Mouse (Mus musculus): ENCODE data around the gene Dhodh. TPM values are rescaled to one million over a fixed set of nuclear protein-coding genes. Genes with fewer than 3 reads are reported as not detected.

Dhodh gene
- total and polyA plus RNA-seq, 2 experiments from 2014 or later = 22.3 to 25.9 TPM

DNA sequence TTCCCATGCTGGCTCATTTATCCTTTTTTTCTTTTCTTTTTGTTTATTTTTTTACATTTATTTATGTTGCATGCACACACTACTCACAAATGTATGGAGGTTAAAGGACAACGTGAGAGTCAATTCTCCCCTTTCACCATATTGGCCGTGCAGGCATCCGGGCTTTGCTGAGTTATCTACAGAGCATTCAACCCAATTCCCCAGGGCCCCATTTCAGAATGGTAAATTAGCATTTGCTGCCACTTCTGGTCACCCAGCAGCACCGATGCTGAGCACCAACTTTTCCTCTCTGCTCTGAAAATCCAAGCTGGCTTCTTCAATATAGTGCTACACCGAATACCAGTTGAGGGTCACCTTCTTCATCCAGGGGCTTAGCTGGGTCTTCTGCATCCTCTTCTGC, 30.4 kb upstream of the Dhodh start:
- no peaks in the 10 kb centered on the region for H3K36me3 ChIP-seq (ENCODE audit: insufficient read depth, low read length)
- H3K4me2 ChIP-seq (ENCODE audit: low read depth, low read length) = no peak overlapping the region
- TF ChIP-seq CTCF (IDR thresholded peaks at IDR 0.05; ENCODE audit: low read depth) = no peak
- no peak overlapping the region for H3K4me3 ChIP-seq (ENCODE audit: low read length)
- no peak for ATAC-seq
- 72% methylated on average over 5 of the region's 5 CpGs for WGBS
- no peaks in the 10 kb centered on the region for H3K4me1 ChIP-seq (ENCODE audit: insufficient read depth, low read length)
- H3K9me3 ChIP-seq (ENCODE audit: low read length) = no peaks in the 10 kb centered on the region
- H3K27me3 ChIP-seq (ENCODE audit: insufficient read depth, low read length) = no peaks in the 10 kb centered on the region
- H3K9ac ChIP-seq (replicated peaks; ENCODE audit: low read length) = no peak overlapping the region
- no peak overlapping the region for H3K27ac ChIP-seq
- no peak for DNase-seq (ENCODE audit: low spot score)

DNA sequence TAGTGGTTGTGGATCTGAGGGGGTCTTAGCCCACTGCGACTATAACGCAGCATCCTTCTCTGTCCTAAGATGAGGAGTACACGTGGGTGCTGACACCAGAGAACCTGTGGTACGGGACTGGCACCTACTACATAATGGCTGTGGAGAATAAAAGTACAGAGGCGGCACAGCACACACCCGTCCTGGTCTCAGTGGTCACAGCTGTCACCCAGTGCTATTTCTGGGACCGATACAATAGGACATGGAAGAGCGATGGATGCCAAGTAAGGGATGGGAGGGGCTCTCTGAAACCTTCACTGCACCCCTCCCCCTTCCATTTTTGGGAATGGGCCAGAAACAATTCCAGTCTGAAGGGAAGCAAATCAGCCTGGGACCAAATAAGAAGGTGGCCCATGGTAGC, 26.7 kb upstream of the Dhodh start:
- no peak overlapping the region for H3K4me2 ChIP-seq (ENCODE audit: low read depth, low read length)
- H3K4me1 ChIP-seq (ENCODE audit: insufficient read depth, low read length) = no peaks in the 10 kb centered on the region
- H3K9me3 ChIP-seq (ENCODE audit: low read length) = no peaks in the 10 kb centered on the region
- H3K27me3 ChIP-seq (ENCODE audit: insufficient read depth, low read length) = no peaks in the 10 kb centered on the region
- DNase-seq (ENCODE audit: low spot score) = no peak
- no peak overlapping the region for H3K4me3 ChIP-seq (ENCODE audit: low read length)
- no peaks in the 10 kb centered on the region for H3K36me3 ChIP-seq (ENCODE audit: insufficient read depth, low read length)
- TF ChIP-seq CTCF (IDR thresholded peaks at IDR 0.05; ENCODE audit: low read depth) = no peak
- H3K27ac ChIP-seq = no peak overlapping the region
- H3K9ac ChIP-seq (replicated peaks; ENCODE audit: low read length) = no peak overlapping the region
- WGBS = 87% methylated on average over 8 of the region's 8 CpGs
- no peak for ATAC-seq

DNA sequence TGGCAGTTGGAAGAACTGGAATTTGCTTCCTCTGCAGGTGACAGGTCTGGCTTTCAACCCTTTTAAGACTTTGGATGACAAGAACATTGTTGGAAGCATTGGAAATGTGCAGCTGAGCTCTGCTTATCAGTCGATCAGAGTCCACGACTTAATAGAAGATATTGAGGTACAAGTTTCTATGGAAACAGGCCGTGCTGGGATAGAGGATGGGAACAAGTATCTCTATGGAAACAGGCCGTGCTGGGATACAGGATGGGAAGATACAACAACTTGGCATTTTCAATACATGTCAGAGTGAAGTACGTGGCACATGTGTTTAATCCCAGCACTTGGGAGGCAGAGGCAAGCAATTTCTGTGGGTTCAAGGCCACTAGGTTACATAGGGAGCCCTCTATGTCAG, 24.0 kb upstream of the Dhodh start:
- Histone ChIP-seq H3K4me2 (ENCODE audit: low read depth, low read length) (no peak overlapping the region), H3K27me3 (ENCODE audit: insufficient read depth, low read length) (no peaks in the 10 kb centered on the region), H3K4me1 (ENCODE audit: insufficient read depth, low read length) (no peaks in the 10 kb centered on the region), H3K36me3 (ENCODE audit: insufficient read depth, low read length) (no peaks in the 10 kb centered on the region), H3K27ac (no peak overlapping the region), H3K9me3 (ENCODE audit: low read length) (no peaks in the 10 kb centered on the region), H3K4me3 (ENCODE audit: low read length) (no peak overlapping the region), H3K9ac (replicated peaks; ENCODE audit: low read length) (no peak overlapping the region)
- ATAC-seq (no peak), DNase-seq (ENCODE audit: low spot score) (peak; percentile 4)
- WGBS = 54% methylated on average over 5 of the region's 5 CpGs
- TF ChIP-seq CTCF (IDR thresholded peaks at IDR 0.05; ENCODE audit: low read depth) = no peak

DNA sequence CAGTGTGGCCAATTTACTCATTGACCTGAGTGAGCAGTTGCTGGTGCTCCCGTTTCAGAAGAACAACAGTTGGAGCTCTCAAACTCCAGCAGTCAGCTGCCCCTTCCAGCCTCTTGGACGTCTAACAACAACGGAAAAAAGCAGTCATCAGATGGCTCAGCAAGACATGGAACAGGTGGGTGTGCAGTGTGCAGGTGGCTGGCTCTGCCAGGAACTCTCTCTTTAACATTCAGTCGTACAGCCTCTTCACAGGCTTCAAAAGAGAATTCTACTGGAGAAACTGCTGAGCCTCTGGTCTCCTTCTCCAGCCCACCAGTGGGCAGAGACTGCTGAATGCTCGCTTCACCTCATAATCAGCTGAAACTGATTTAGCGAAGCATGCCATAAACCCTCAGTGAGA, 20.2 kb upstream of the Dhodh start:
- no peaks in the 10 kb centered on the region for H3K4me1 ChIP-seq (ENCODE audit: insufficient read depth, low read length)
- no peak overlapping the region for H3K9ac ChIP-seq (replicated peaks; ENCODE audit: low read length)
- H3K27me3 ChIP-seq (ENCODE audit: insufficient read depth, low read length) = no peaks in the 10 kb centered on the region
- H3K4me2 ChIP-seq (ENCODE audit: low read depth, low read length) = no peak overlapping the region
- ATAC-seq (no peak), DNase-seq (ENCODE audit: low spot score) (no peak)
- no peak overlapping the region for H3K27ac ChIP-seq
- no peaks in the 10 kb centered on the region for H3K9me3 ChIP-seq (ENCODE audit: low read length)
- 71% methylated on average over 6 of the region's 6 CpGs for WGBS
- no peak overlapping the region for H3K4me3 ChIP-seq (ENCODE audit: low read length)
- no peaks in the 10 kb centered on the region for H3K36me3 ChIP-seq (ENCODE audit: insufficient read depth, low read length)
- no peak for TF ChIP-seq CTCF (IDR thresholded peaks at IDR 0.05; ENCODE audit: low read depth)

DNA sequence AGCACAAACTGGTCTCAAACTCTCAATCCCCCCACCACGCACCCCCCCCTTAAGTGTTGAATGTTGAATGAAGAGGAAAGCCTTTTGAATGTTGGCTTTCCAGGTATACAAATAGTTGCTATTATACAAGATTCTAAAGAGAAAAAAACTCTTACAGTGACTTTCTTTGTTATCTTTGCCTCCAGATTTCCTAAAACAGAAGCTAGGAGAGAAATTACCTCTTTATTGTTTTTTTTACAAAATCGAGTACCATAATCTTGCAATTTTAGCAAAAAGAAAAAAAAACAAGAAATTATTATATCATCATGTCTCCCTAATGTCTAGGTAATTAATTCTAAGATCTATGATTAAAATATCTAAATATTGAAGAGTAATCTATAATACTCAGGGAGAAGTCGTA, 7.1 kb upstream of the Dhodh start:
- Histone ChIP-seq H3K4me1 (ENCODE audit: insufficient read depth, low read length) (no peaks in the 10 kb centered on the region), H3K36me3 (ENCODE audit: insufficient read depth, low read length) (no peaks in the 10 kb centered on the region), H3K9ac (replicated peaks; ENCODE audit: low read length) (no peak overlapping the region), H3K27ac (no peak overlapping the region), H3K4me2 (ENCODE audit: low read depth, low read length) (no peak overlapping the region), H3K27me3 (ENCODE audit: insufficient read depth, low read length) (no peaks in the 10 kb centered on the region), H3K9me3 (ENCODE audit: low read length) (no peaks in the 10 kb centered on the region), H3K4me3 (ENCODE audit: low read length) (no peak overlapping the region)
- no peak for TF ChIP-seq CTCF (IDR thresholded peaks at IDR 0.05; ENCODE audit: low read depth)
- no peak for ATAC-seq
- 86% methylated on average over 3 of the region's 3 CpGs for WGBS
- no peak for DNase-seq (ENCODE audit: low spot score)

DNA sequence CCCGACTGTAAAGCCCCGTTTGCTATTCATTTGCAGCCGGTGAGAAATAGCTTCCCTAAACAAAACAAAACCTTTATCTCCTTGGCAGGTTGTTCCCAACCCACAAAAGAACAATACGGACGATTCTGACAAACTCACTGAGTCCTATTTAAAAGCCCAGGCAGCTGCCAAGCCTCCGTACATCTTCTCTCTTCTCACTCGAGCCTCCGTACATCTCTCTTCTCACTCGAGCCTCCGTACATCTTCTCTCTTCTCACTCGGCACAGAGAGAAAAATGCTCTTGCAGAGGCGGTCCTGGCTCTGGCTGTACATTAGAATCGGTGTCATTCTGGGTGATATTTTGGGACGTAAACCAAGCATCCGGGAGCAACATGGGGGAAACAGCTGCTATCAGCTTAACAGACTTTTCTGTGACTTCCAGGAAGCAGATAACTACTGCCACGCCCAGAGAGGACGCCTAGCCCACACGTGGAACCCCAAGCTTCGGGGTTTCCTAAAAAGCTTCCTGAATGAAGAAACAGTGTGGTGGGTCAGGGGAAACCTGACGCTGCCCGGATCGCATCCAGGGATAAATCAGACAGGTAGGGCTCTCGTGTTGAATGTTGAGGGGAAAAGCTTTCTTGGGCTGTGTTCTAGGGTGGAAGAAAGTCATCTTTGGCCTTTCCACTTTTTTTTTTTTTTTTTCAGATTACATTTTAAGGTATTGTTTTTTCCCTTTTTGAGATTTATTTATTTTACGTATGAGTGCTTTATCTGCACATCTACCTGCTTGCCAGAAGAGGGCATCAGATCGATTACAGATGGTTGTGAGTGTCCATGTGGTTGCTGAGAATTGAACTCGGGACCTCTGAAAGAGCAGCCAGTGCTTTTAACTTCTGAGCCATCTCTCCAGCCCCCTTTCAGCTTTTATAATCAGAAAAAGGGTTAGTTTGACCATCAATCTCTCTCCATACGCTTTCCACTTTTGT, 6.1 kb upstream of the Dhodh start, which contains the start of gene Pkd1l3:
Pkd1l3 (plus strand) TSS at position 275 of the 968 bp plus-strand sequence.
- H3K27me3 ChIP-seq (ENCODE audit: insufficient read depth, low read length) = no peaks in the 10 kb centered on the region
- no peak for ATAC-seq
- H3K36me3 ChIP-seq (ENCODE audit: insufficient read depth, low read length) = no peaks in the 10 kb centered on the region
- H3K9me3 ChIP-seq (ENCODE audit: low read length) = no peaks in the 10 kb centered on the region
- H3K9ac ChIP-seq (replicated peaks; ENCODE audit: low read length) = no peak within 1 kb of the TSS
- H3K4me2 ChIP-seq (ENCODE audit: low read depth, low read length) = peak within 1 kb of the TSS; percentile 0; the same call in 1 of the 2 replicates
- no peak within 1 kb of the TSS for H3K4me3 ChIP-seq (ENCODE audit: low read length)
- no peak within 1 kb of the TSS for H3K27ac ChIP-seq
- 57% methylated on average over 27 of the region's 27 CpGs for WGBS
- H3K4me1 ChIP-seq (ENCODE audit: insufficient read depth, low read length) = no peaks in the 10 kb centered on the region
- no peak for DNase-seq (ENCODE audit: low spot score)
- peak; percentile 14; the same call in 1 of the 2 replicates for TF ChIP-seq CTCF (IDR thresholded peaks at IDR 0.05; ENCODE audit: low read depth)

DNA sequence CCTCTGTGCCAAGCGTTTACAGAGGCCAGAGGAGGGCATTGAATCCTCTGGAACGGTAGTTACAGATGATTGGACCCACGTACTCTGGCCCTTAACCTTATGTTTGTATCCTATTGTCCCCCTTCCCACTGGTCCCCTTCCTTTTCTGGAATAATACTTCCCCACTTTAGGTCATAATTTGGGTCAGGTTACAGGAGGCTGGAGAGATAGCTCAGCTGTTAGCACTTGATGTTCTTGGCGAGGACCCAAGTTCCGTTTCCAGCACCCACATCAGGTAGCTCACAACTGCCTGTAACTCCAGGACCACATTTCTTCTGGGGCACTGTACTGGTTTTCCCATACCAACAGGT, 655 bp upstream of the Dhodh start:
- Histone ChIP-seq H3K27ac (peak overlapping the region; percentile 98), H3K4me2 (ENCODE audit: low read depth, low read length) (peak overlapping the region; percentile 96), H3K4me1 (ENCODE audit: insufficient read depth, low read length) (peaks cover 10% of the 10 kb centered on the region; the same call in 1 of the 2 replicates), H3K4me3 (ENCODE audit: low read length) (peak overlapping the region; percentile 63), H3K36me3 (ENCODE audit: insufficient read depth, low read length) (peaks cover under 1% of the 10 kb centered on the region; the same call in 1 of the 2 replicates), H3K9ac (replicated peaks; ENCODE audit: low read length) (peak overlapping the region; percentile 71; the same call in 1 of the 2 replicates), H3K9me3 (ENCODE audit: low read length) (no peaks in the 10 kb centered on the region), H3K27me3 (ENCODE audit: insufficient read depth, low read length) (no peaks in the 10 kb centered on the region)
- 19% methylated on average over 5 of the region's 5 CpGs for WGBS
- TF ChIP-seq CTCF (IDR thresholded peaks at IDR 0.05; ENCODE audit: low read depth) = no peak
- DNase-seq (ENCODE audit: low spot score) (no peak), ATAC-seq (no peak)

All from hindbrain, postnatal 0 days (tissue).